Mouse (Mus musculus) C2C12 (cell line): ENCODE measurements around the gene Adam10. TPM values are rescaled to one million over a fixed set of nuclear protein-coding genes. Genes with fewer than 3 reads are reported as not detected.

ENCODE experiments used
- H3K27me3 ChIP-seq: one replicate; pipeline ENCODE4 v1.6.1; 2011; ENCODE audit not compliant: control insufficient read depth, insufficient read depth, insufficient read length
- H3K36me3 ChIP-seq: one replicate; pipeline ENCODE4 v1.6.1; 2011; ENCODE audit not compliant: control insufficient read depth, insufficient read depth
- H3K4me3 ChIP-seq: one replicate; pipeline ENCODE4 v1.5.1; 2011; ENCODE audit warnings: mild to moderate bottlenecking, control low read depth; ENCODE audit not compliant: poor library complexity, insufficient read depth, severe bottlenecking
- H3K79me2 ChIP-seq: one replicate; pipeline ENCODE4 v1.6.1; 2011; ENCODE audit not compliant: control insufficient read depth, insufficient read depth
- H3K79me3 ChIP-seq: one replicate; pipeline ENCODE4 v1.6.1; 2011; ENCODE audit warnings: low read depth, control low read depth
- H3ac ChIP-seq: one replicate; pipeline ENCODE3; 2011; ENCODE audit warnings: low read depth; ENCODE audit not compliant: control insufficient read depth, insufficient read length
- CEBPB ChIP-seq: IDR thresholded peaks from one replicate; pipeline ENCODE4 v1.6.1; 2011; ENCODE audit warnings: low read depth, mild to moderate bottlenecking, control low read depth, moderate library complexity
- CTCF ChIP-seq: IDR thresholded peaks from one replicate; pipeline ENCODE4 v1.5.1; 2011; ENCODE audit not compliant: control insufficient read depth, insufficient read depth, insufficient read length
- FOSL1 ChIP-seq: IDR thresholded peaks from one replicate; pipeline ENCODE4 v1.8.0; 2011; ENCODE audit warnings: mild to moderate bottlenecking, low read length; ENCODE audit not compliant: poor library complexity, insufficient read depth, severe bottlenecking
- MAX ChIP-seq: IDR thresholded peaks from one replicate; pipeline ENCODE4 v1.6.1; 2011; ENCODE audit warnings: mild to moderate bottlenecking, control low read depth
- MYOD1 ChIP-seq: IDR thresholded peaks from one replicate; pipeline ENCODE4 v1.6.1; 2011; ENCODE audit warnings: low read depth; ENCODE audit not compliant: control insufficient read depth, insufficient read length
- MYOG ChIP-seq: IDR thresholded peaks from one replicate; pipeline ENCODE4 v1.6.1; 2011; ENCODE audit not compliant: control insufficient read depth, insufficient read length; ENCODE audit errors: extremely low read depth
- USF1 ChIP-seq: IDR thresholded peaks from one replicate; pipeline ENCODE4 v1.6.1; 2011; ENCODE audit warnings: low read depth, mild to moderate bottlenecking, control low read depth, moderate library complexity
- polyA plus RNA-seq: library from polyadenylated mRNA; unstranded; fragments of >200 nt; fragmentation: generic; extraction: Trizol; gene quantifications from one replicate; pipeline ENCODE4 v1.2.1, GENCODE M21; 2012; ENCODE audit warnings: missing spikeins

The Adam10 gene
- polyA plus RNA-seq, 1 experiment, result 20.6 TPM

DNA sequence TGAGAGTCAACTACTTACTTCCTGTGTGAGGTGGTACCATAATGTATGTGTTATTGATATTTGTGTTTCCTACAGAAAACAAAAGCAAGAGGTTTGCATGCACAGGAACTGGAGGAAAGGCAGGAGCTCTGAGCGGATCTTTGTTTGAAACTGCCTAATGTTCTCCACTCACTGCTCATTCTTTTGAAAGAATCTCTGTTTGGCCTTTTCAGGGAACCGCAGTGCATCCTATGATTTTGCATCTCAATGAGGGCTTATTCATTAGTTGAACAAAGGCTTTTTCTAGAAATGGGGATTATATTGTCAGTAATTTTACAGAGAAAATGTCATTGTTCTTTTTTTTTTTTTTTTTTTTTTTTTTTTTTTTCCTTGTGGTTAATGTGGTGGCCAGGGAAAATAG lies 50.7 kb downstream of the Adam10 start:
- TF ChIP-seq CEBPB (no peak), MAX (no peak), USF1 (no peak)
- H3ac ChIP-seq, result no peak overlapping the region
- H3K27me3 ChIP-seq, result no peaks in the 10 kb centered on the region
- peaks cover 18% of the 10 kb centered on the region for H3K79me2 ChIP-seq
- no peak overlapping the region for H3K4me3 ChIP-seq
- H3K79me3 ChIP-seq, result peaks cover 8% of the 10 kb centered on the region
- peaks cover 3% of the 10 kb centered on the region for H3K36me3 ChIP-seq

GRCm38 (mm10) chr9:70731079-70731478 lies 52.3 kb downstream of the Adam10 start:
- Histone ChIP-seq H3K27me3 (no peaks in the 10 kb centered on the region), H3K79me3 (peaks cover 8% of the 10 kb centered on the region), H3ac (no peak overlapping the region), H3K4me3 (no peak overlapping the region), H3K79me2 (peaks cover 18% of the 10 kb centered on the region), H3K36me3 (no peaks in the 10 kb centered on the region)
- no peak for TF ChIP-seq CTCF

DNA sequence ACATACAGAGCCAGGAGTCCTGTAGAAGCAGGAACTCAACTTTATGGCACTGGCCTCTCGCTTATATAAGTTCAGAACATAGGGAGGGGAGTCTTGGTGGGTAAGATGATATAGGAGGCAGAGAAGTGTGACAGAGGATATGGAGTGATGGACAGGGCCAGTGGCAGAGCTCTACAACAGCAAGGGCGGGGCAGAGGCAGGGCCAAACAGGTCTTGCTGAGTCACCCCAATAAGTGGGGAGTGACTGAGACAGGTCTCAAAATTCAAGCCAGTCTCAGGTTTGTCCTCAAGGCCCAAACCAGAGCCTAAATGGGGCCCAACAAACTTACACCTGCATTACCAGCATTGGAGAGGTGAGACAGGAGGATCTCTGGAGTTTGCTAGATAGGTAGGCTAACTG lies 54.4 kb downstream of the Adam10 start:
- H3K79me3 ChIP-seq, result peaks cover 8% of the 10 kb centered on the region
- H3K79me2 ChIP-seq, result peaks cover 18% of the 10 kb centered on the region
- TF ChIP-seq MAX (no peak), USF1 (no peak), MYOG (no peak)
- no peak overlapping the region for H3K4me3 ChIP-seq
- no peaks in the 10 kb centered on the region for H3K27me3 ChIP-seq
- H3ac ChIP-seq, result no peak overlapping the region
- H3K36me3 ChIP-seq, result no peaks in the 10 kb centered on the region

- no peaks in the 10 kb centered on the region for H3K79me3 ChIP-seq
- H3K27me3 ChIP-seq, result no peaks in the 10 kb centered on the region
- no peak for TF ChIP-seq MYOD1
- TF ChIP-seq FOSL1, result no peak
- no peak for TF ChIP-seq USF1
- no peak for TF ChIP-seq CTCF
- no peak for TF ChIP-seq MYOG
- TF ChIP-seq MAX, result no peak
- TF ChIP-seq CEBPB, result no peak
- no peak overlapping the region for H3ac ChIP-seq
- H3K79me2 ChIP-seq, result no peaks in the 10 kb centered on the region
- no peak overlapping the region for H3K4me3 ChIP-seq
- peaks cover 7% of the 10 kb centered on the region for H3K36me3 ChIP-seq
Observed at GRCm38 (mm10) chr9:70739998-70740397, 61.2 kb downstream of the Adam10 start.

DNA sequence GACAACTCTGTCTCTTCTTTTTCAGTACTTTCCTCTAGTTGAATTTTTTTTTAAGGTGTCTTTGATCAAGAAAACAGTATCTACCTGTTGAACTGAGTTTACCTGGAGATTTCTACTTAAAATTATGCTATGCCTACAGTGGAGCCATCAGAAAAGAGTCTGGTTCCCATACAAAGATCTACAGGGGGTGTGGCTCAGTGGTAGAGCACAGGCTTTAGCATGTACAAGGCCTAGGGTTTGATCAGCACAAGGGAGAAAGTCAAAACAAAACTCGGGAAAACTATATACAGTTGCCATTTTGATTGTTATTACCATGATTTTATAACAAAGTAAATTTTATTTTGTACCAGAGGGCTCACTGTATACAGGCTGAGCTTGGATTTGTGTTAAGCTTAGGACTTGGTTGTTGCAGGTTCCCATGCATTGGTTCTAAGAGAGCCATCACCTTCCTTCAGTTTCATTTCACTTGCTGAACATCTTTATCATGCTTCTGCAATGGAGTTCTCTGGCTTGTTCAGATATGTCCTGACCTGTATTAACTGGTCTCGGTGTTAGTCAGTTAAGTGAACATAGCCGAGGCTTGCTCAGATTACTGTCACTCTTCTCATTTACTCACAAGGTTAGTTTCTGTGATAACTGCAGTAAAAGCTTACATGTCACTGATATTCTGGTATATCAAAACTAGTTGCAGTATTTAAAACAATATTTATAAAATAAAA lies 72.9 kb downstream of the Adam10 start:
- H3K79me2 ChIP-seq, result no peaks in the 10 kb centered on the region
- H3ac ChIP-seq, result no peak overlapping the region
- TF ChIP-seq FOSL1 (no peak), CEBPB (no peak), MYOD1 (no peak), MYOG (no peak), MAX (no peak), USF1 (no peak)
- H3K27me3 ChIP-seq, result no peaks in the 10 kb centered on the region
- no peaks in the 10 kb centered on the region for H3K79me3 ChIP-seq
- H3K4me3 ChIP-seq, result no peak overlapping the region
- peaks cover 42% of the 10 kb centered on the region for H3K36me3 ChIP-seq

DNA sequence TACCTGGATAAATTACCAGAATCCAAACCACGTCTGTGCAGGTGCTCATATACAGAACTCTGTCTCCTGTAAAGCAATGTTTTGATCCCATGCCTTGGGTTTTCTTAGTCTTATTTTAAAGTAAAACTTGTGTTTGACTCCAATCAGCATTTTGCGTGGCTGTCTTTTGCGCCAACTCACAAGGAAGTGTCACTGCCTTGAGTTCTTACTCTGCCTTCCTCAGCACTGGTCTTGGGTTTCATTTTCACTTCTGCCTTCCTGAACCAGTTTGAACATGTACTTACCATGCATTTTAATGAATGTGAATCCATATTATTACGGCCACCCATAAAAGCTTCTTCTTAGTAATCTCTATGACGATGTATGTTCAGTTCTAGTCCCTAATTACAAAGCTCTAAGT lies 82.2 kb downstream of the Adam10 start:
- no peak overlapping the region for H3K4me3 ChIP-seq
- no peaks in the 10 kb centered on the region for H3K79me3 ChIP-seq
- TF ChIP-seq USF1, result no peak
- TF ChIP-seq MYOG, result no peak
- no peaks in the 10 kb centered on the region for H3K79me2 ChIP-seq
- no peaks in the 10 kb centered on the region for H3K27me3 ChIP-seq
- H3K36me3 ChIP-seq, result peaks cover 20% of the 10 kb centered on the region
- H3ac ChIP-seq, result no peak overlapping the region

GRCm38 (mm10) chr9:70775517-70775916 lies 96.7 kb downstream of the Adam10 start:
- no peak overlapping the region for H3ac ChIP-seq
- no peaks in the 10 kb centered on the region for H3K79me2 ChIP-seq
- no peak overlapping the region for H3K4me3 ChIP-seq
- no peaks in the 10 kb centered on the region for H3K79me3 ChIP-seq
- no peaks in the 10 kb centered on the region for H3K27me3 ChIP-seq
- peaks cover 28% of the 10 kb centered on the region for H3K36me3 ChIP-seq
- TF ChIP-seq CTCF (no peak), FOSL1 (no peak), MYOD1 (no peak), CEBPB (no peak), MYOG (no peak), USF1 (no peak), MAX (no peak)
